Mouse (Mus musculus) cerebellum, adult 2 months (tissue): ENCODE measurements around the gene Gm17535.
"Not testable (repeated sequence)": the region's sequence is repeated elsewhere in the genome, so short reads cannot be mapped to it uniquely, and the experiment has no call there.

Experiments used
- CTCF ChIP-seq: fragments of 200-500 bp; IDR thresholded peaks from 2 replicates; pipeline ENCODE4 v1.5.1; 2011; ENCODE audit warnings: low read depth, mild to moderate bottlenecking, control low read depth, low read length, moderate library complexity, borderline replicate concordance; ENCODE audit not compliant: insufficient read depth
- POLR2A ChIP-seq: fragments of 200-500 bp; IDR thresholded peaks from 2 replicates; pipeline ENCODE4 v1.6.1; 2011; ENCODE audit warnings: low read length, control low read depth, borderline replicate concordance; ENCODE audit not compliant: insufficient read depth

DNA sequence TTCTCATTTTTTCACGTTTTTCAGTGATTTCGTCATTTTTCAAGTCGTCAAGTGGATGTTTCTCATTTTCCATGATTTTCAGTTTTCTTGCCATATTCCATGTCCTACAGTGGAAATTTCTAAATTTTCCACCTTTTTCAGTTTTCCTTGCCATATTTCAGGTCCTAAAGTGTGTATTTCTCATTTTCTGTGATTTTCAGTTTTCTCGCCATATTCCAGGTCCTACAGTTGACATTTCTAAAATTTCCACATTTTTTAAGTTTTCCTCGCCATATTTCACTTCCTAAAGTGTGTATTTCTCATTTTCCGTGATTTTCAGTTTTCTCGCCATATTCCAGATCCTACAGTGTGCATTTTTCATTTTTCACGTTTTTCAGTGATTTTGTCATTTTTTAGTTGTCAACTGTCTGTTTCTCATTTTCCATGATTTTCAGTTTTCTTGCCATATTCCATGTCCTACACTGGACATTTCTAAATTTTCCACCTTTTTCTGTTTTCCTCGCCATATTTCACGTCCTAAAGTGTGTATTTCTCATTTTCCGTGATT, 21.6 kb upstream of the Gm17535 start, which contains the start of gene Gm10721:
- TF ChIP-seq POLR2A, CTCF: not testable (repeated sequence)
